Mouse (Mus musculus) fat pad, adult 2 months (tissue): ENCODE measurements around the gene Cyp8b1.

Experiments
- DNase-seq: peaks from one replicate; pipeline ENCODE4 v3.0.0-alpha.2; 2011; ENCODE audit warnings: low read depth, low spot score; ENCODE audit errors: extremely low read depth

The Cyp8b1 gene

DNA sequence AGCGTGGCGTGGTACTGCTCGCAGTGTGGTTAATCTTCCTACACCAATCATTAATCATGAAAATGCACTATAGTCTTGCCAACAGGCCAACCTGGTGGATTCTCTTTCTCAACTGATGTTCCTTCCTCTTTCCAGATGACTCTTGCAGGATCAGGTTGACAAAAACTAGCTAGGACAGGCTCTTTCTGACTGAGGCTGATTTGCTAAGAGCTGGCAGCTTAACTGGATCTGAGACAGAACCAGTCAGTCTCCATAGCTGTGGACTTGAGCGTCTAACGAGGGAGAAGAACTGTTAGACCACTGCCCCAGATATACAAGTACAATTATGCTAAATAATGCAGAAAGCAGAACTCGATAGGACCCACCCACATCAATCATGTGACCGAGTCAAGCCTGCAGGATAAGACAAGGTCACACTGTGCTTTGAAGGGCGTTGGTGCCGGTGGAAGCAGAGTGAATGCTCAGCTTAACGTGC, 3.0 kb upstream of the Cyp8b1 start:
- peak; percentile 92 for DNase-seq

DNA sequence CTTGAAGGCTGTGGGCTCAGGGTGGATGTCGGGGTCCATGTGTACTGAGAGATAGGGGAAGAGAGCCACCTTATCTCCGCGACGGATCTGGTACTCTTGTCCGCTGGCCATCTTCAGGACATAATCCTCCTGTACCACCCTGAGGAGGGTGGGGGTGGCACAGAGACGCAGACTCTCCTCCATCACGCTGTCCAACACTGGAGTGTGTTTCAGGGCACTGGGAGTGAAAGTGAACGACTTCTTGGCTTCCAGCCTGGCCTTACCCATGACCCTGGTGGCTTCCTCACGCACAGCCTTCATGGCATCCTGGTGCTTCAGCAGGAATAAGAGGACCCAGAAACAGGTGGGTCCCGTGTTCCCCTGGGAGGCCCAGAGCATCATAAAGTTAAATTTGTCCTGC, 1.0 kb downstream of the Cyp8b1 start:
- no peak for DNase-seq

DNA sequence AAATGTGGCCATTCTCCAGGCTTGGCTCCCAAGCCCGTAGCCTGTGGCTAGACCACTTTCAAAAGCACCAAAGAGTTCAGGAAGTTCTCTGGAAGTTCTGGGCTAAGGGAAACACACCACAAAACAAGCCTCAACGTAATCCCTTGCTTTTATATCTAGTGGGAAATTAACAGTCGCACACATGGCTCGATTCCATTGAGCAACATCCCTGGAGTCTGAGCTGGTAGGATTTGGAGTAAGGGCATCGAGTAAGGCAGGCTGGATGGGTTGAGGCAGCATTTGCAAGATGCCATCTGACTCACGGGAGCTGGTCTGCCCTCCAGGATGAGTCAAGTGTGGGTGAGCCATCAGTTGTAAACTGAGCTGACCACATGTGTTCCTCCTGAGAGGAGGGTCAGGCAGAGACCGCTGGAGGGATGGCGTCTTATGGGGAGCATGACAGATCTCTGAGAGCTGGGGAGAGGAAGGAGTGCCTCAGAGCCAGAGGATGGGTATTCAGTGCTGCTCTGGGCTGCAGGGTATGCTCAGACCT, 1.8 kb downstream of the Cyp8b1 start:
- no peak for DNase-seq

DNA sequence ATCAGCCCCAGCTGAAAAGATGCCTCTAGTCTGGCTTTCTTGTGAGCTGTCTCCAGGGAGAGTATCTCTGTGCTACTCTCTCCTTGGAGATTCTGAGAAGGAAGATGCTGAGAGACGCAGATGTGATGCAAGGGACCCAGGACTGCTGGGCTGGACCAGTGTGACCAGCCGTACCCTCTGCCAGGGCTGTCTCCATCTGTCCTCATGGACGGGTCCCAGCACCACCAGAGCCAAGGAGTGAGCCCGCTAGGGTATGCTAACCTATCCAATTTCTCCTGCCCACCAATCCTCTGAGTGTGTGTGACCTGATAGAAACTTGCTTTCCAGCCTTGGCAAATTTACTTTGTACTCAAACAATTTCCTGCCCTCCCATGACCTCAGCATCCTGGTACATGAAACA, 3.3 kb downstream of the Cyp8b1 start:
- no peak for DNase-seq

DNA sequence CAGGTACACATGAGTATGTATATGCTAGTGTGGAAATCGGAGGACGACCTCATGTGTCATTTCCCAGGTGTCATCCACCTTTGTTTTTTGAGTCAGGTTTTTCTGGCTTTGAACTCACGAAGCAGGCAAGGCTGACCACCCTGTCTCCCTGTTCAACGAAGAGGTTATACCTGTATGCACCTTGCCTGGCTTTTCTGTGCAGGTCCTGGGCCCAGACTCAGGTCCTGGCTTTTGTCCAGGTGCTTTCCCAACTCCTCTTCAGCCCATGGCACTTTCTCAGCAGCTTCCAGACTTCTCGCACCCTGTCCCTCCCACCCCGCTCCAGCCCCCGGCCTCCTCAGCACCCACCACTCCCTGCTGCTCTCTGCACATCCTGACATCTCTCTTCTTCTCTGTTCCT, 4.9 kb downstream of the Cyp8b1 start:
- no peak for DNase-seq

DNA sequence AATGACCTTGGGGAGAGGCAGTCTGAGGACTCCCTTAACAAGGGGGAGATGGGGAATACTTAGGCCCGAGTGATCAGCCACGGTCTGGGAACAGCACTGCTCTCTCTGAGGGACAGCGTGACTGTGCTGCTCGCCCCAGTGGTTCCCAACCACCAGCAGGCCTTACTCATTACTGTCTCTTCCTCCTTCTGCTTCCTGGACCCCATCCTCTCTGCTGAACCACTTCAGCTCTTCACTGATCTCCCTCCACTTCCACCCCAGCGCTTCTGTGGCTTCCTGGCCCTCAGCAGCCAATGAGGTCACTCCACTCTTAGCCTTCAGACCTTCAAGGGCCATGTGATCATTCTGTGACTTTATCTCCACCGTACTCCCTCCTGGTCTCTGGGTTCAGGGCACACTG, 6.5 kb downstream of the Cyp8b1 start:
- no peak for DNase-seq

DNA sequence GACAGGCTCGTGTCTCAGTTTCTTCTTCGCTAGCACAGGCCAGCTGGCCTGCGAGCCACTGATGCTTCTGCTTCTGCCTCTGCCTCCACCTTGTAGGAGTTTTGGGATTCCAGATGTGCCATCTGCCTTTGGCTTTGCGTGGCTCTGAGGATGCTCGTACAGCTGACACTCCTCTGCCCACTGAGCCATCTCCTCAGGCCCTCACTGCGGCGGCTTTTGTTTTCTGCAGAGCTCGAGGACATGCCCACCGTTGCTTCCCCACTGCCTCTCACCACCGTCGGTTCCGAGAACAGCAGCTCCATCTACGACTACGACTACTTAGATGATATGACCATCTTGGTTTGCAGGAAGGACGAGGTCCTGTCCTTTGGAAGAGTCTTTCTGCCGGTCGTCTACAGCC, 7.8 kb downstream of the Cyp8b1 start:
- DNase-seq = no peak

DNA sequence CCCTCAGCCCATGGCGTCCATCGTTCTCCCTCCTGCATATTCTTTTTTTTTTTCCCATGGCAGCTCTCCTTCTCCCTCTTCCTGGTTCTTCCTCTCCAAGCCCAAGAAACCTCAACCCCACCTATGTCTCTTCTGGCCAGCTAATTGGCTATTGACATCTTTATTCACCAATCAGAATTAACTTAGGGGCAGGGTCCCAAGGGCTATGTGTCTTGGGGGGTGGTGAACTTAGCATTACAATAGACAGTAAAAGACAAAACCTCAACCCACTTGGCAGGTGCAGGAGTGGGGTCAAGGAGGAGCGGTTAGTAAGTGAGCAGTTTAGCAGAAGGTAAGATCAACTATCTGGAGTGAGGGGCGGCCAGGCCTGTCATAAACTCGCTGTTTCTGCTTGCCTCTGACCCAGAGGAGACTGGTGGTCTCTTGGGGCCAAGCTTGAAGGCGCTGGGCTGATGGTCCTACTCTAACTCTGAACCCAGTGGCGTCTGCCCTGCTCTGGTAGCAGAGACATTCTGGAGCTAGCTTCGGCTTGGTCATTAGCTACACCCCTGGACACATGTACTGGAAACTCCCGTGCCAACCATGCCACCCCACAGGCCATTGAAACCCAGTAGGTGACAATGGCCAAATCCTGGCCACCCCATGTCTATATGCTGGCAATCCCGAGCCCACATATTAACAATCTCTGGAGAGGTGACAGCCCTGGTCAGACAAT, 8.6 kb downstream of the Cyp8b1 start:
- DNase-seq = no peak

DNA sequence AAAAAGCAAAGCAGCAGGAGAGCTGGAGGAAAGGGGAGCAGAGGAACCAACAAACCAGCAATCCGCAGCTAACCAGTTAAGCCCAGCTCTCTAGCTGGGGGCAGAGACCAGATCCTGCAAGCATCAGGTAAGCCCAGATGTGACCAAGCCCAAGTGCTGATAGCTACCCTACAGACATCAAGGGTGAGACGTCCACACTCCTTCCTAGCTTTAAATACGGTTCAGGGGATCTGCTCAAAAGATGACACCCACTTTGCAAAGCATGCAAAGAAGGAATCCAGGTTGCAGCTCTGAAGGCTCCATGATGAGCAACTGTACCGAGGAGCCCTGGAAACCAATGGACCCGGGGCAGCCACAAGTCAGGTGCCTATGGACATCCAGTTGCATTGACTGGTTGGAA, 9.6 kb downstream of the Cyp8b1 start:
- DNase-seq = no peak

DNA sequence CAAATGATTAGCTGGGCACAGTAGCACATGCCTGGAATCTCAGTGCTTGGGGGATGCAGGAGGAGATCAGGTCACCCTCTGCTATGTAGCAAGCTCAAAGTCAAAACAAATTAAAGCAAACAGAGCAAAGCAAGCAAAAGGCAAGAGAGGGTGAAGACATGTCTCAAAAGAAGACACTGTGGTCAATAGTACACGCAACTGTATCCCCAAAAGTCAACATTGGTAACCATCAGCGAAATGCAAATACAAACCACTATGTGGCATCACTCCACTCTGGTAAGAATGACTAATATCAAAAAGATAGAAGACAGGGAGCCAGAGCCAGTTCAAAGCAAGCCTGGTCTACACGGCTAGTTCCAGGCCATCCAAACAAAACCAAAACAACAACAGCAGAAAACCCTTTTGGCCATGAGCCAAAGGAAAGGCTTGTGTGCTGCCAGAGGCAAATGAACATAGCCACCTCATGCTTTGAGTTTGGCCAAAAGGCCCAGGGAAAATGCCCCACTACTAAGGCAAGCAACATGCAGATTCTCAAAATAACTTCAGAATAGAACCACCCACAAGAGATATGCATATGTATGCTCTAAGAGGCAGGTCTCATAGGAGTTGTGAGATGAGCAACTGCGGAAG, 10.4 kb downstream of the Cyp8b1 start:
- no peak for DNase-seq

DNA sequence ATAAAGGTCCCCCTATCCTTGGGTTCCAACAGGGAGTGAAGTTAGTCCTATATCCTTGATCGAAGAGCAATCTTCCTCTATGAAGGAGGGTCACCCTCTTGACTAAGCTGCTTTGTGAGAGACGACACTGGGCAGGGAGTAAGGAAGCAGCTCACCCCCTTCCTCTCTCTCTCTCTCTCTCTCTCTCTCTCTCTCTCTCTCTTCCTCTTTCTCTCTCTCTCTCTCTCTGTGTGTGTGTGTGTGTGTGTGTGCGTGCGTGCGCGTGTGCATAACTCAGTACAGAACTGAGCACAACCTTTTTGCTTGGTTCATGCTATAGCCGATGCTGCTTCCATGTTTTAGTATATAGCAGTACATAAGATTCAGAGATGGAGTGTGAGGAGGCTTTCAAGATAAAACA, 11.2 kb downstream of the Cyp8b1 start:
- no peak for DNase-seq

DNA sequence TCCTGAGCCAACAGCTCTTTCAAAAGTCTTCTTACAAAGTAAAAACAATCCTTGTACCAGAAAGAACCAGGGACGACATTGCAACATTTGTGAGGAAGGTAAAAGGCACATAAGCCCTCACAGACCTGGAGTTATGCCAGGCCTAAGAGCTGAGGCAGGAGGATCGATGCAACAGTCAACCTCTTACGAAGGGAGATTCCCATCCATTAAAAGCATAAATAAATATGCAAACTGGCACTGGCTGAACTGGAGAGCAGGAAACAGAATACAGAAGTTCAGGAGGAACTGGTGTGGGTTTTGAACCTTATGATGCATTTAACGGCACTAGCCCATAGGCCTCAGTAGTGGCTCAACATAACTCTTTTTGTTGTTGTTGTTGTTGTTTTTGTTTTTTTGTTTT, 11.8 kb downstream of the Cyp8b1 start:
- no peak for DNase-seq

DNA sequence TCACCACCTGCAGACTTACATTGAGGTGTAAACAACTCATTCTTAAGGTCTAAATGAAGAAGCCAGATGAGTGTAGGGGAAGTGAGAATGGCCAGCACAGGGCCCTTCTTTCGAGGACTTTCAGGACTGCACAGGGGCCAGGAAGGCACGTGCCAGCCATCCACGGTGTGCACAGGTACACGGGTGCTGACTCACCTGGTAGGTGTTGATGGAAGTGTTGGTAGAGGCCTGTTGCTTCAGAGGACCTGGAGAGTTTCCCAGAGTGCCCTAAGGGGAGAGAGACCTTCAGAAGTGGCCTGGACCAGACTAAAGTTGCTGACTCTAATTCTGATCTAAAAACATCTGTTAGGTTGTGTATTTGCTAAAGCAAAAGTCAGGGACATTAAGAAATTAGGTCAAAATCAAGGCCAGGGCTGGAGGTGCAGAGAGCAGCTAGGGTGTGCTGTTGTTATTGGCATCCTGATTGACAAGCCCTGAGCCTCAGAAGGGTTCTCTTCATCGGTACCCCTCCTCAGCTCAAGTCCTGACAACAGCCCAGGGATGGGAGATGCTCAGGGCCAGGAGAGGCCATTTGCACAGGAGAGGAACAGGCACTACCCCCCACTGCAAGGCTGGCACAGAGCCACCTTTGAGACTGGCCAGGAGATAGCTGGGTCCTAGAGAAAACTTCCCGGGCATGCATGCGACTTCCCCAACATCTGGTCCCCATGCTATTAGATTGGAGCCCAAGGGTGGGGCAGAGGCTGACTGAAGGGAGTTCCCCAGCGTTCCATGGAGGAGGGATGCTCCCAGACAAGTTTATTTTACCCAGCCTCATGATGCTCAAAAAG, 12.4 kb downstream of the Cyp8b1 start:
- no peak for DNase-seq

DNA sequence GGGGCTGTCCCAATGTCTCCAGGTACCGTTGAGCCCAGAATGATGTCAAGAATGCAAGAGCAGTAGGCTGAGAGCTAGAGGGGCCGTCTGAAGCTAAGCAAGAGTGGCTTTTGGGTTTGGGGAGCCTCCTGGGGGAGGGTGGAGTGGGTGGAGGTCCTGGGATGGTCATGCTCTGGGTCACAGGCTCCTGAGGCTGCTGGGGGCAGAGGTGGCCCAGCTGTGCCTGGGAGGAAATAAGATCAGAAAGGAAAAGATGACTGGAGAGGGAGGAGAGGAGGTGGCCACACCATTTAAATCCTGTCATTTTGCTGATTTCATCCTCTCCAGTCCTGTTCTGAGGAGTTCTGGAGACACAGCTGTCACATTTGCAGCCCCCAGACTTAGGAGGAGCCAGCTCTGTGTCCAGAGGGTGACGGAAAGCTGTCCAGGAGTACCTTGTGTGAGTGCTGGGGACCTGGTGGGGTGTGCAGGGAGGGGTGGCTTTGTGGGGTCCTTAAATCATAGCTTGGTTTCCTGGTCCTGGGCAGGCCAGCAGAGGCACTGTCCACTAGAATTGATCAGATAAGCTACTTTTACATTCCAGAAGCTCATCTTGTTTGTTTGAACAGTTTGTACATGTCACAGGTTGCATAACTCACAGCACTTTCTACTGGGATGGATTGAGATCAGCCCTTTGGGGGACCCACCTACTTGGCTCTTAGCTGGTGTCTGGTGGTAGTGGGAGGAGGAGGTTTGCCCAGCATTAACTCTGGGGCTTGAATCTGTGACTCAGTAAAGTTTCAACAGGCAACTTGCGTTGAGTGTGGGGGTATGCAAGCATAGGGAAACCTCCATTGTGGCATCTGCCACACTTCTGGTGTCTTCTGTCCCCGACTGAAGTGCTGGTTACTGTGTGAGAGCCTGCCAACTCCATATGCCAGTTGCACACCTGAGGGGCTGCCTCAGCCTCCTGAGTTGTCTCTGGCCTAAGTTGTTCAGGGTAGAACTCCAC, 14.1 kb downstream of the Cyp8b1 start:
- peak; percentile 89 for DNase-seq

DNA sequence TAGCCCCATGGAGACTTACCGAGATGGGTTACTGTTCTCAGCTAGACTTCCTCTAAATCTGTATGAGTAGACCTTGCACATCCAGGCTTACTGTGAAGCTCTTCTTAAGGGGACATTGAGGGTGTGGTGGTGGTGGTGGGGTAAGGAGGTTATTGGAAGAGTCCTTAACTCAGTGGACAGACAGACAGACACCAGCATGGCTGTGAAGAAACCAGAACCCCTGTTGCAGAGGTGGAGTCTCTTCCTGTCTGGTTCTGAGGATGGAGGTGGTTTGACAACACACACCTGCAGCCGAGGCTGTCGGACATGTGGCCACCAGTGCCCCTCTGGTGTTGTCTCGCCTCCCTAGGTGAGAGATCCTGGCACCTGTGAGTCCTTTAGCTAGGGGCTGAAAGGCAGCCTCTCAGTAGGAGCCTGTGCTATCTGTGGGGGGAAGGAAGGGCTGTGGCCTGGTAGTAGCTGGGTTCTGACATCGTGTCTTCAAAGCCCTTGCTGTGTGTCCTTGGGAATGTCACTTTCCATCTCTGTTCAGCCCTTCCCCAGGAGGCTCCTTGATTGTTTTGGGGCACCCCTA, 15.7 kb downstream of the Cyp8b1 start:
- no peak for DNase-seq

DNA sequence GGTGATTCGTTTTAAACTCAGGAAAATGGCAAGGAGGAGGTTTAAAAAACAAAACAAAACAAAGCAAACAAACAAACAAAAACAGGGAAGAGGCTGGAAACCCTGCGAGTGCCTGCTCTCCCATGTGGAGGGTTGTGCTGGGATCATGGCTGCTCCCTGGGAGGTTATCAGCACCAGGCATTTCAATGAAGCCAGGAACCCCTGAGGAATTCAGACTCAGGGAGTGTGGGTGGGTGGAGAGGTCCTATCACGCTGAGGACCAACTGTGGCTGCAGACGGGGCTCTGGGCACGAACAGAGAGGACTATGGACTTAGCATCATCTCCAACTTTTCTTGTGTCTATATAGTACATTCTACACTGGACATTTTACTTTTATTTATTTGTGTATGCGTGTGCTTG, 16.8 kb downstream of the Cyp8b1 start:
- DNase-seq = no peak

DNA sequence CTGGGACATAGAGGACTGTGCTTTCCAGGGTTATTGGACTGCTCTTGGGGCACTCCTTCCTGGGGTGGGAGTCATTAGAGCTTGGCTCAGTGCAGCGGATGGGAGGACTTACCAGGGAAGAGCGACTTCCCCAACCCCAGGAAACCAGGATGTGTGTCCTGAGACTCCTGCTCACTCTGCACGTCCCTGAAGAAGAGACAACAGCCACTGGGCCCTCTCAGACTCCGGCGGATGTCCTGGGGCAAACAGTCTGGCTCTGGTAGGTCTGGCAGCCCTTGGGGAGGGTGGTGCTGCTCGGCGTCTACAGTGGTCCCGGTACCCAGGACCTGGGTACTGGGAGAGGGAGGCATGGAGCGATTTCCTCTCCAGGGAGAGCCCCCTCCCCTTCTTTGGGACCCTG, 17.9 kb downstream of the Cyp8b1 start, which contains the start of gene Ackr2:
Gene Ackr2 (plus strand): TSS at position 111 of the 400 bp plus-strand sequence.
- no peak for DNase-seq

DNA sequence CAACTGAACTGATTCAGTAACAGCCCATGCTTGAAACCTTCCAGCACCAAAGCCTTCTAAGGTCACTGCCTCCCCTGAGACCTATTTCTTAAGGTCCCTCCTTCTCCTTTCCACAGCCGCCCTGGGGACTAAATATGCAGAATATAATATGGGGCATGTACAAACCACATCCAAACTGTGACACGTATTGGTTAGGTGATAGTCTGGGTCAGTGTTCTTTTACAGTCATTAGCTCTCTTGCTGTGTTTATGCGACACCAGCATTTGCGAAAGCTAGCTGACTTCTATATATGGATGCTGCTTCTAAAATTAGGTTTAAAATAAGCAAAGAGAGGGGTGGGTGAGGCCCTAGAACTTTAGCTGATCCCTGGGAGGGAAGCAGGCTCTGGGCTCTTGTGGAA, 19.3 kb downstream of the Cyp8b1 start:
- no peak for DNase-seq

DNA sequence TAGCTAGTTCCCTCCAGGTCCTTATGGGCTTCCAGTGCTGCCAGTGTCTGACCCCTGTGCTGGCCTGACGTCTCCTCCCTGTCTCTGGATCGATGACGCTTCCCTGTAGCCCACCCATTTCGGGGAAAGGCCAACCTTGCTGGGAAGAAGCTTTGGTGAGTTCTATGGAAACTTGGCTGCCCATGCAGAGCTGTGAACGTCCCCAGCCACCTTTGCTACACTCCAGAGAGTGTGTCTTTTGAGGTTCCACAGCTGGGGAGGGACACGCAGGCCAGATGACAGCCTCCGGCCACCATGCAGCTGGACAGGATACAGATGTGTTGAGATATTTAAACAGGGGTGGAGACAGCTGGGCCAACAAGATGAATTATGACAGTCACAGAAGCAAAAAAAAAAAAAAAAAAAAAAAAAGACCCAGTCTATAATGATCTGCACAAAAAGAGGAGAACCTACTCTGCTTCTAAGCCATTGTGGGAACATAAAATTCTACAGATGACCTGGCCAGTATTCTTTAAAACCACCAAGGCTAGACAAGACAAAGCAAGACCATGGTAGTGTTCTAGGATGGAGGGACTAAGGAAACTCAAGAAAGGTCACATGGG, 20.6 kb downstream of the Cyp8b1 start:
- DNase-seq = no peak

DNA sequence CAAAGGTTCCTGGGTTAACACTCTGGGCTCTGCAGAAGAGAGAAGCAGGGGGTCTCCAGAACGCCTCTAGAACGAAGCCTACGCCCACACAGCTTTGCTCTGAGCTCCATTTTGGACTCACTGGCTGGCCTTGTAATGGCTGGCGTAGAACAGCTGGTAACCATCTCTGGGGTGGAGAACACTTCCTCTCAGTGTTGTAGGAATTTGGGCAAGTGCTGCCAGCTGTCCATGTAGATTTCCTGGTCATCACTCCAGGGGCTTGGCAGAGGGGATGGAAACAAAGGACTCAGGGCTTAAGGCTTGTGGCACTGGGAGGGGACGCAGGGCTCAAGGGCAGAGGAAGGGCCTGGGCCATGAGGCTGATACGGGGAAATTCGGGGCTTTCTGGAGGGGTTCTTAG, 21.7 kb downstream of the Cyp8b1 start:
- no peak for DNase-seq
